Mouse (Mus musculus): ENCODE data around the gene Tmx2.
"Not testable (repeated sequence)": the region's sequence is repeated elsewhere in the genome, so short reads cannot be mapped to it uniquely, and the experiment has no call there.

The Tmx2 gene

GRCm38 (mm10) chr2:84679016-84679415 is at the start of gene Tmx2:
Tmx2 (minus strand) TSS chr2:84679140.
- in situ Hi-C loops (cut with MseI, MboI): no loop called here

DNA sequence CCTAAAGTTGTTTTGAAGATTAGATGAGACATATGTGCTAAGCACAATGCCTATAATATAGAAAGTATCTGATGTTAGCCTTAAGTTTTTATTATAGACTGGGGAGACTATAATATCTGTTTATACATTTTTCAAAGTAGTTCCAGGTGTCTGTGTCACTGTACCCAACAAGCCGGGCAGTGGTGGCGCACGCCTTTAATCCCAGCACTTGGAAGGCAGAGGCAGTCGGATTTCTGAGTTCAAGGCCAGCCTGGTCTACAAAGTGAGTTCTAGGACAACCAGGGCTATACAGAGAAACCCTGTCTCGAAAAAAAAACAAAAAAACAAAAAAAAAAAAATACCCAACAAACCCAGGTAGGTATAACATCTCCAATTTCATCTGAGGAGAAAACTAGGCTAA is 49.3 kb upstream of the Tmx2 start:
- in situ Hi-C loops (cut with MseI, MboI): not testable (repeated sequence)

GRCm38 (mm10) chr2:84727172-84727858 is 48.4 kb upstream of the Tmx2 start, which contains the start of gene Clp1:
Clp1 (minus strand) TSS chr2:84727350.
- in situ Hi-C loops (cut with MseI, MboI): no loop called here

- in situ Hi-C loops (cut with MseI, MboI): no loop called here
Measured at GRCm38 (mm10) chr2:84726716-84727115, 47.8 kb upstream of the Tmx2 start.

DNA sequence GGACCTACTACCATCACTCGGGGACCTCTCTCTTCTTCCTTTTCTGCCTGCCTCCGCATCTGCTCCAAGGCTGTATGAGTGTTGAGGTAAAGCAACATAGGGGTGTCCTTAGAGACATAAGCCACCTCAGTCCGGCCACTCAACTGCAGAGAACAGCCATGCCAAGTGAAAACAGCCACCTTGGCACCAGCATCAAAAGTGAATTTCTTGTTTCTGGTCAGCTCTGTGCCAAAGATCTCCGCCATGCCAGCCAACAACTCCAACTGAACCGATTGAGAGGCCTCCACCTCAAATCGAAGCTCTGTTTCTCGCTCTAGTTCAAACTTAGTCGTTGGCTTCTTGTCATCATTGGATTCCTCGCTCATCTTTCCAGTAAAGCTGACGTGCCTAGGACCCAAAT is 46.8 kb upstream of the Tmx2 start:
- in situ Hi-C loops (cut with MseI, MboI): no loop called here

GRCm38 (mm10) chr2:84723856-84724255 is 44.9 kb upstream of the Tmx2 start:
- in situ Hi-C loops (cut with MseI, MboI): no loop called here

DNA sequence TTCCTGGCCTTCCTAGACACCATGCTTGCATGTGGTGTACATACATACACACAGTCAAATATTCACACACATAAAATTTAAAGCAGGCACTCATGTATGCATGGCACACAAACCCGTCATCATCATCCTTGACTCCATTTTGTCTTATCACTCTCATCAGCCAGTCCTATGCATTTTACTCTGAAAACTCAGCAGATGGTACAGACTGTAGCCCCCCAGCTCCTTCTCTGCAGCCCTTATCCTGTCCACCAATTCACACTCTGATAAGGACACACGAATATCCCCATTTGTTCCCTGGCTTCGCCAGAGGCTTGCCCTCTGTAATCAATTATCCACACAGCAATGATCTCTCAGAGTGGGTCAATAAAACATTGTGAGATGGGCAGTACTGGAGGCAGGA is 42.2 kb upstream of the Tmx2 start:
- in situ Hi-C loops (cut with MseI, MboI): no loop called here

DNA sequence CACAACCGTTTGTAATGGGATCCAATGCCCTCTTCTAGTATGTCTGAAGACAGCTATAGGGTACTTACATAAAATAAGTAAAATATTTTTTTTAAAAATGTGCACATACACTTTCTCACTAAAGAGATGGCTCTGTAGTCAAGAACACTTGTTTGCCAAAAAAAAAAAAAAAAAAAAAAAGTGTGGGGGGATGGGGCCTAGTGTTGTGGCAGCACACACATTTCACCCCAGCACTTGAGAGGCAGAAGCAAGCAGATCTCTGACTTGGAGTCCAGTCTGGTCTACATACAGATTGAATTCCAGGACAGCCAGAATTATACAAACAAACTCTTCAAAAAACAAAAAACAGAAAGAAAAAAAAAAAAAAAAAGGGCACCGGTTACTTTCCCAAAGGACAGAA is 41.8 kb upstream of the Tmx2 start:
- in situ Hi-C loops (cut with MseI, MboI): no loop called here

DNA sequence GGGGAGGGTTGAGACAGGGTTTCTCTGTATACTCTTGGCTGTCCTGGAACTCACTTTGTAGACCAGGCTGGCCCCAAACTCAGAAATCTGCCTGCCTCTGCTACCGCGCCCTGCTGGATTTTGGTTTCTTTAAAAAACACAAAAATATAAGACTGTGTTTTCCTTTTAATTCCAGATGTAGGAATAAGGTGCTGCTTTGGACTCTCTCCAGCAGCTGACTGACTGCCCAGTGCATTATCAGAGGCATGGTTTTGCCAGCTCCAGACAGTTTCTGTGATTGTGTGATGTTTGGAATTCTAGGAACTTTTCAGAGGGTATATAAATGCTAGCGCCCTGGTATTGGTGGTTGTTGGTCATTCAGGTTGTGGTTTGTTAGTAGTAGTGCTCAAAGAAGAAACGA is 38.4 kb upstream of the Tmx2 start:
- in situ Hi-C loops (cut with MseI, MboI): no loop called here

- in situ Hi-C loops (cut with MseI, MboI): no loop called here
Measured at GRCm38 (mm10) chr2:84716423-84717355, 37.7 kb upstream of the Tmx2 start.

- in situ Hi-C loops (cut with MseI, MboI): no loop called here
Measured at GRCm38 (mm10) chr2:84715562-84716361, 36.8 kb upstream of the Tmx2 start.

DNA sequence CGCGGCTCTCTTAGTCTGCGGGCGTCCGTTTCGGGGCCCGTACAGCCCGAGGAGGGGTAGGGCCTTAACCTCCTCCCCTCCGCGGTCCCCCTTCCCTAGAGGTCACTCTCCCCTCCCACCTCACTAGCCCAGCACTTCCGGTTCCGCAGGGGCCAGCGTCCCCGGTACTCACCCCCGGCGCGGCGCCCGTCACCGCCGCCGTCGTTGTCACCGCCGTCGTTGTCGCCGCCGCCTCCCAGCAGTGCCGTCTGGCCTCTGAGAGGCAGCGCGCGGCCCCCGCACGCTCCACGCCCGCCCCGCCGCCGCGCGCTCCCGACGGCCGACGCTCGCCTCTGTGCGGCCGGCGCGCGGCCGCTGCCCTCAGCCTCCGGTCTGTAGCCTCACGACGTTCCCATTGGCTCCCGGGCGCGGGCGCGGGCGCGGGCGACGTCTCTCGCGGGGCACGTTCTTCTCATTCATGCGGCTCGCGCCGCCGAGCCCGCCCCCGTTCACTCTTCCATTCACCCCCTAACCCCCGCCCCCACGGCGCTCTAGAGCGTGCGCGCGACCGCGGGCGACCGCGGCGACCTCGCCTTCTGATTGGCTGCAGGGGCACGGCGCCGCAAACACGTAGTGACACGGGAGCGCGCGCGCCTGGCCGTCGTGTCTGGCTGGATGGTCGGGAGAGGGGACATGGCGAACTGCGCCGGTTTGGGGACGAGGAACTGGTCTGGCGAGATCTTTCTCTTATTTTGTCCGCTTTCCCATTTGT is 36.0 kb upstream of the Tmx2 start, which contains the start of gene Zdhhc5:
TSS of gene Zdhhc5 (minus strand) at position 370 of the 751 bp plus-strand sequence.
- in situ Hi-C loops (cut with MseI, MboI): no loop called here

GRCm38 (mm10) chr2:84714422-84714810 is 35.5 kb upstream of the Tmx2 start:
- in situ Hi-C loops (cut with MseI, MboI): no loop called here

GRCm38 (mm10) chr2:84711898-84712297 is 33.0 kb upstream of the Tmx2 start:
- in situ Hi-C loops (cut with MseI, MboI): no loop called here

- in situ Hi-C loops (cut with MseI, MboI): no loop called here
Measured at GRCm38 (mm10) chr2:84707523-84707922, 28.6 kb upstream of the Tmx2 start.

DNA sequence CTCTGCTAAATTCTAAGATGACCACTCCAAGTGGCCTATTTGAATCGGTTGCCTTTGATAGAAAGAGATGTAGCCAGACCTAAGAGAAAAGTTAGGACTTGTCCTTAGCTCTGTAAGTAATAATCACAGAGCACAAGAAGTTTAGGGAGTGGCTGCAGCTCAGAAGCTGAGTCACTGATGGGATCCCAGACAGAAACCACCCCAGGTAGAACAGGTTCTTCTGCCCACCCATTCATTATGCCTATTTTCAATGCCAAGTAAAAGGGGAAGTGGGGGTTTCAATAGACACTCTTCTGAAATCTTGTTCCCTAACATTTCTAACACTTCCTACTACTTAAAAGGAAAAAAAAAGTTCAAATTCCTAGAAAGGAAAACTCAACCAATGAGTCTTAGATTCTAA is 26.4 kb upstream of the Tmx2 start:
- in situ Hi-C loops (cut with MseI, MboI): no loop called here

DNA sequence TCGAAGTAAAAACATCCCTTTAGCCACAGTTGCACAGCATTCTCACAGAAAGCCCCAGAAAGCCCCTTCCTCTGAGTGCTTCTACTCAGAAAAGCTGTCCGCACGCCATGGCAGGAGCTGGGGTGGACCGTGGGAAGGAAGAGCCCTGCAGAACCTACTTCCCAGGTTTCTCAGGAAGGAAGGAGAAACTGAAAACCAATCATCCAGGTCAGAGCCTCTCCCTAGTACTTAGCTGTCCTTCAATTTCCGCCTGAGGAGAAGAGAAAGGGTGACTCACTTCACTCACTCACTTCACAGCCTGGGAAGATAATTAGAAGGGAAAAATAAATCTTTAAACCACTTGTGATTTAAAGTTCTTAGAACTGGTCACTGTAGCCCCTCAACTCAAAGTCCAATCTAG is 25.4 kb upstream of the Tmx2 start:
- in situ Hi-C loops (cut with MseI, MboI): no loop called here

GRCm38 (mm10) chr2:84703497-84703896 is 24.6 kb upstream of the Tmx2 start:
- in situ Hi-C loops (cut with MseI, MboI): no loop called here

GRCm38 (mm10) chr2:84695007-84695695 is 16.2 kb upstream of the Tmx2 start:
- in situ Hi-C loops (cut with MseI, MboI): no loop called here

- in situ Hi-C loops (cut with MseI, MboI): no loop called here
Measured at GRCm38 (mm10) chr2:84690050-84690449, 11.1 kb upstream of the Tmx2 start.
